Comparison of ENCODE assay signal across 8 mouse cellular contexts in genomic region chr1:58030156-58030871, GRCm38 (mm10). TPM values are rescaled to one million over a fixed set of nuclear protein-coding genes. Genes with fewer than 3 reads are reported as not detected.
A peak's percentile ranks its signal among the peaks of the same experiment; 100 is the strongest.
DNase-seq lines count a peak whose midpoint lies in the region; ATAC-seq lines count a peak whose summit lies in the region.

No protein-coding gene starts in this region.

- H3K9ac ChIP-seq in heart, embryonic 14.5 days (ENCODE audit: low read length) = peak overlapping the region; percentile 51; the same call in 1 of the 2 replicates
- H3K9ac ChIP-seq in liver, embryonic 12.5 days = peak overlapping the region; percentile 22; the same call in 1 of the 2 replicates
- H3K9ac ChIP-seq in neural tube, embryonic 12.5 days = no peak overlapping the region

- H3K36me3 ChIP-seq in megakaryocyte, embryonic 14.5 days (replicated peaks; ENCODE audit: low read length) = peaks cover 4% of the 10 kb centered on the region
- peaks cover 2% of the 10 kb centered on the region for H3K36me3 ChIP-seq in heart, embryonic 14.5 days (ENCODE audit: control insufficient read depth, insufficient read depth, low read length)
- H3K36me3 ChIP-seq in liver, embryonic 12.5 days = peaks cover 5% of the 10 kb centered on the region; the same call in 1 of the 2 replicates
- no peaks in the 10 kb centered on the region for H3K36me3 ChIP-seq in neural tube, embryonic 12.5 days

- H3K9me3 ChIP-seq in megakaryocyte, embryonic 14.5 days = no peaks in the 10 kb centered on the region
- H3K9me3 ChIP-seq in heart, embryonic 14.5 days (ENCODE audit: control insufficient read depth, low read length) = no peaks in the 10 kb centered on the region
- H3K9me3 ChIP-seq in liver, embryonic 12.5 days (replicated peaks) = no peaks in the 10 kb centered on the region
- H3K9me3 ChIP-seq in neural tube, embryonic 12.5 days = no peaks in the 10 kb centered on the region

- H3K4me1 ChIP-seq in megakaryocyte, embryonic 14.5 days = peaks cover 50% of the 10 kb centered on the region
- peaks cover 17 to 30% of the 10 kb centered on the region in 2 experiments for H3K4me1 ChIP-seq in heart, embryonic 14.5 days (ENCODE audit: control insufficient read depth in 2 of 2, insufficient read depth in 2 of 2, low read length in 2 of 2)
- peaks cover 43% of the 10 kb centered on the region for H3K4me1 ChIP-seq in liver, embryonic 12.5 days
- peaks cover 10% of the 10 kb centered on the region; the same call in 1 of the 2 replicates for H3K4me1 ChIP-seq in neural tube, embryonic 12.5 days

- peaks cover 29% of the 10 kb centered on the region for H3K27me3 ChIP-seq in megakaryocyte, embryonic 14.5 days (replicated peaks)
- H3K27me3 ChIP-seq in heart, embryonic 14.5 days (ENCODE audit: control insufficient read depth, insufficient read depth, low read length) = no peaks in the 10 kb centered on the region
- no peaks in the 10 kb centered on the region for H3K27me3 ChIP-seq in liver, embryonic 12.5 days (replicated peaks)
- no peaks in the 10 kb centered on the region for H3K27me3 ChIP-seq in neural tube, embryonic 12.5 days (replicated peaks)

- no peak for ATAC-seq in megakaryocyte, adult 5-6 weeks (ENCODE audit: poor library complexity, severe bottlenecking)
- ATAC-seq in heart, embryonic 14.5 days (ENCODE audit: insufficient number of reproducible peaks, insufficient read depth, low FRiP score, low read depth) = peak; percentile 87
- ATAC-seq in liver, embryonic 12.5 days = no peak
- ATAC-seq in neural tube, embryonic 12.5 days (ENCODE audit: low FRiP score, low read depth) = peak; percentile 43

- H3K4me3 ChIP-seq in megakaryocyte, embryonic 14.5 days (replicated peaks) = peak overlapping the region; percentile 87
- H3K4me3 ChIP-seq in heart, embryonic 14.5 days (ENCODE audit: control insufficient read depth in 1 of 2, insufficient read depth in 1 of 2, low read depth in 1 of 2, low read length in 2 of 2) = peak overlapping the region; percentile 32 to 36
- peak overlapping the region; percentile 36 for H3K4me3 ChIP-seq in liver, embryonic 12.5 days
- H3K4me3 ChIP-seq in neural tube, embryonic 12.5 days = no peak overlapping the region

- peak overlapping the region; percentile 70 for H3K4me2 ChIP-seq in heart, embryonic 14.5 days (ENCODE audit: low read length)
- peak overlapping the region; percentile 71 for H3K4me2 ChIP-seq in liver, embryonic 12.5 days
- peak overlapping the region; percentile 44 for H3K4me2 ChIP-seq in neural tube, embryonic 12.5 days (replicated peaks)

- DNase-seq in fat pad, adult 2 months (ENCODE audit: extremely low read depth, low read depth, low spot score) = peak; percentile 70
- peak; percentile 23 for DNase-seq in kidney, postnatal 14 days
- peak; percentile 54 to 65 for DNase-seq in urinary bladder, postnatal 4 days (ENCODE audit: low spot score in 2 of 2)

- peak overlapping the region; percentile 33 to 56 for H3K27ac ChIP-seq in heart, embryonic 14.5 days (replicated peaks in 1 of 2; ENCODE audit: control insufficient read depth in 1 of 2, insufficient read depth in 1 of 2, low read depth in 2 of 2, low read length in 2 of 2)
- H3K27ac ChIP-seq in liver, embryonic 12.5 days = no peak overlapping the region
- no peak overlapping the region for H3K27ac ChIP-seq in neural tube, embryonic 12.5 days

- 9% methylated on average over 13 of the region's 13 CpGs for WGBS in heart, embryonic 14.5 days
- WGBS in liver, embryonic 12.5 days (ENCODE audit: insufficient replicate concordance) = 32% methylated on average over 13 of the region's 13 CpGs
- WGBS in neural tube, embryonic 12.5 days = 26% methylated on average over 13 of the region's 13 CpGs

RNA-seq across cellular contexts. Expression of gene Aox1, which starts 0.6 kb away (rescaled TPM):
- 0.66 TPM in 1 of 2 replicates, not detected in the other for polyA plus RNA-seq in megakaryocyte, embryonic 14.5 days (2012; ENCODE audit: insufficient read depth, low replicate concordance)
- 0.27 TPM in 1 of 2 replicates, not detected in the other for total RNA-seq in megakaryocyte, adult 5-6 weeks (2015)
- total RNA-seq in megakaryocyte, adult 5-6 weeks (2017) = 0.04 and 0.16 TPM in 2 replicates
- 0.89 and 0.98 TPM in 2 replicates for polyA plus RNA-seq in heart, embryonic 14.5 days (2014; fragmentation: Nextera tagmentation; extraction: Ambion mirVana)
- 0.06 and 0.07 TPM in 2 replicates for polyA plus RNA-seq in liver, embryonic 12.5 days (2016; fragmentation: Nextera tagmentation; extraction: Ambion mirVana)
- 0.18 and 0.24 TPM in 2 replicates for polyA plus RNA-seq in neural tube, embryonic 12.5 days (2016; fragmentation: Nextera tagmentation; extraction: Ambion mirVana)

RNA-seq across cellular contexts. Expression of gene Kctd18, which starts 11.6 kb away (rescaled TPM):
- 6.8 and 25.8 TPM in 2 replicates for polyA plus RNA-seq in megakaryocyte, embryonic 14.5 days (2012; ENCODE audit: insufficient read depth, low replicate concordance)
- total RNA-seq in megakaryocyte, adult 5-6 weeks (2015) = 10.9 and 11.6 TPM in 2 replicates
- 17.4 and 18.7 TPM in 2 replicates for total RNA-seq in megakaryocyte, adult 5-6 weeks (2017)
- polyA plus RNA-seq in heart, embryonic 14.5 days (2014; fragmentation: Nextera tagmentation; extraction: Ambion mirVana) = 11.1 and 11.3 TPM in 2 replicates
- 5.7 and 5.9 TPM in 2 replicates for polyA plus RNA-seq in liver, embryonic 12.5 days (2016; fragmentation: Nextera tagmentation; extraction: Ambion mirVana)
- polyA plus RNA-seq in neural tube, embryonic 12.5 days (2016; fragmentation: Nextera tagmentation; extraction: Ambion mirVana) = 26.0 and 26.5 TPM in 2 replicates

RNA-seq across cellular contexts. Expression of gene Sgo2a, which starts 34.5 kb away (rescaled TPM):
- polyA plus RNA-seq in megakaryocyte, embryonic 14.5 days (2012; ENCODE audit: insufficient read depth, low replicate concordance) = 0.29 TPM in 1 of 2 replicates, not detected in the other
- total RNA-seq in megakaryocyte, adult 5-6 weeks (2015) = 40.0 and 40.6 TPM in 2 replicates
- 43.0 and 43.6 TPM in 2 replicates for total RNA-seq in megakaryocyte, adult 5-6 weeks (2017)
- polyA plus RNA-seq in heart, embryonic 14.5 days (2014; fragmentation: Nextera tagmentation; extraction: Ambion mirVana) = 18.1 and 18.8 TPM in 2 replicates
- 12.4 and 12.9 TPM in 2 replicates for polyA plus RNA-seq in liver, embryonic 12.5 days (2016; fragmentation: Nextera tagmentation; extraction: Ambion mirVana)
- polyA plus RNA-seq in neural tube, embryonic 12.5 days (2016; fragmentation: Nextera tagmentation; extraction: Ambion mirVana) = 14.3 and 14.8 TPM in 2 replicates

Comparison
In these comparisons a context has a peak if more than half of its experiments do, and no peak if none do; other contexts are left out.
1. ATAC-seq: peak in heart, embryonic 14.5 days (single experiment) and neural tube, embryonic 12.5 days (single experiment); none in megakaryocyte, adult 5-6 weeks (single experiment) and liver, embryonic 12.5 days (single experiment).
2. H3K27ac ChIP-seq: peak in heart, embryonic 14.5 days (2 of 2); none in liver, embryonic 12.5 days (single experiment) and neural tube, embryonic 12.5 days (single experiment).
3. RNA of gene Sgo2a, which starts 34.5 kb away (polyA plus RNA-seq): 18.1 to 18.8 TPM in heart, embryonic 14.5 days, 14.3 to 14.8 TPM in neural tube, embryonic 12.5 days and 12.4 to 12.9 TPM in liver, embryonic 12.5 days; 0.29 TPM in megakaryocyte, embryonic 14.5 days; every median in the first group is over 10 times any median in the second.
4. Peak in every context shown above with its lines, with median percentiles within 50 percentile points of each other: DNase-seq and H3K4me2 ChIP-seq.